Mouse (Mus musculus) cerebral cortex, adult 2 months (tissue): ENCODE measurements around the gene Dse.

ENCODE experiments used
- WGBS: fragments of 180-500 bp; shearing (Covaris S2); methylation state at CpG from one replicate; pipeline ENCODE4 v1.1.7; 2018; 5-methylcytosine and 5-hydroxymethylcytosine counted together

Dse gene

DNA sequence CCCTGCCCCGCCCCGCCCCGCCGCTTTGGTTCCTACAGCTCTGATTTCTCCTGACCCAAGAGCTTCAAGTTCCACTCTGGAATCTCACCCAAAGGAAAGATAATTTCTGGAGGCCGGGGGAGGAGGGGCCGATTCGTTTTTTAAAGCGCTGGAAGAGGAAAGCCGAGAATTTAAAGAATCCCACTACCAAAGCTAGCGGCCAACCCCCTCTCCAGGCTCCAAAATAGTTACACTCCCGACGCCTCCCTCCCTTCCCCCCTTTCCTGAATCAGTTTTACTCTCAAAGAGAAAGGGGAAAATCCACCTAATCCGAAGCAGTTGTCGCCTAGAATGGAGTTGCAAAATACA, at the start of gene Dse:
Gene Dse (minus strand): TSS at position 213 of the 348 bp plus-strand sequence.
- WGBS: under 1% methylated on average over 12 of the region's 14 CpGs

DNA sequence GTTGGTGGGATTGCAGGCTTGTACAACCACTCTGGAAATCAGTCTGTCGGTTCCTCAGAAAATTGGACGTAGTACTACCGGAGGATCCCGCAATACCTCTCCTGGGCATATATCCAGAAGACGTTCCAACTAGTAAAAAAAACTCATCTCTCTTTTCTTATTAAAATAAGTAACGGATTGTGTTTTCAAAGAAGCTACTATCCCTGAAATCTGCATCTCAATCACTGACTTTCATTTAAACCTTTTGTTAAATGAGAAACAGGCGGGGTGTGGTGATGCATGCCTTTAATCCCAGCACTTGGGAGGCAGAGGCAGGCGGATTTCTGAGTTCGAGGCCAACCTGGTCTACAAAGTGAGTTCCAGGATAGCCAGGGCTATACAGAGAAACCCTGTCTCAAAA, 45.3 kb upstream of the Dse start:
- 80% methylated on average over 9 of the region's 9 CpGs for WGBS

DNA sequence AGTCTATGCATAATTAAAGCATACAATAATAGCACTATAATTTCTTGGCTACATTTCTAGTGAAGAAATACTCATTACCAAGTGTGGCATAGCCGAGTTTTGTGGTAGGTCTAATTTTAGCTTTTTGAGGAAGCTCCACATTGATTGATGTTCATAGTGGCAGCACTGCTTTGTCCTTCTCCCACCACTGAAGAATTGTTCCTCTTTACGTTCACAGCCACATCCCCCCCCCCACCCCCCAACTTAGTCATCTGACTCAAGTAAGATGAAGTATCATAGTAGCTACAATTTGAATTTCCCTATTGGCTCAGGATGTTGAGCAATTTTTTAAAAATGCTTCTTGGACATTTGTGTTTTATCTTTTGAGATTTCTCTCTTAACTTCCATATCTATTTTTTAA, 42.1 kb upstream of the Dse start:
- 42% methylated on average over 2 of the region's 2 CpGs for WGBS

DNA sequence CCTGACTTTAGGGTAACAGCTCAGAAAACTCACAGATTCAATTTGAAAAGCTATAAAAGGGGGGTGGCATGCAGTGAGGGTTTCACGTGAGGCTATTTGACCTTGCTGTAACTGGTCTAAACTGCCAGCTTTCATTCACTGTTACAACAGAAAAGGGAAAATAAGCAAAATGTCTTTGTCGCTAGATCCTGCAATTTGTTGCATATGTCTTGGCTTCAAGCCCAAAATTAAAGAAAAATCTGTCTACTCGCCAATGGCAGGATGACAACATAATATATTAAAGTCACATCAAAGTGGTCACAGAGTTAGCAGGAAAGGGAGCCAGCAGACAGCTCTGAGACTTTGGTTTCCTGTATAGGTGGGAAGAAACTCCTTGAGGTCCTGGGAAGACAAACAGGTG, 40.2 kb upstream of the Dse start:
- WGBS: 51% methylated on average over 3 of the region's 3 CpGs

DNA sequence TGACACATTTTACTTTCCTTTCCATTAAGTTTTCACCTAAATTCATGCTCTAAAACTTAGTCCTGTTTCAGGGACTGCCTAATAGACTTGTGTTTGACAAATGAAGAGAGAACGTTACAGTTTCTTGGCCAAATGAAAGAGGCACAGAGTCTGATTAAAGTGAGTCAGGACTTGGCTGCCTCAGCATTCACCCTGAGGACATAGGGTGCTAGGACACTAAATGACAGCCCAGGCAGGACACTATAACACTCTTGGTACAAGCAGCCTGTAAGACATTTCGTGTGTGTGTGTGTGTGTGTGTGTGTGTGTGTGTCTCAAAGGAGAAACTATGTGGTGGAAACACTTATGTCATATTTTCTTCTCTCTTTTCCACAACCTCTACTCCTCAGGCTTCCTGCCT, 38.6 kb upstream of the Dse start:
- 67% methylated on average over 2 of the region's 2 CpGs for WGBS

DNA sequence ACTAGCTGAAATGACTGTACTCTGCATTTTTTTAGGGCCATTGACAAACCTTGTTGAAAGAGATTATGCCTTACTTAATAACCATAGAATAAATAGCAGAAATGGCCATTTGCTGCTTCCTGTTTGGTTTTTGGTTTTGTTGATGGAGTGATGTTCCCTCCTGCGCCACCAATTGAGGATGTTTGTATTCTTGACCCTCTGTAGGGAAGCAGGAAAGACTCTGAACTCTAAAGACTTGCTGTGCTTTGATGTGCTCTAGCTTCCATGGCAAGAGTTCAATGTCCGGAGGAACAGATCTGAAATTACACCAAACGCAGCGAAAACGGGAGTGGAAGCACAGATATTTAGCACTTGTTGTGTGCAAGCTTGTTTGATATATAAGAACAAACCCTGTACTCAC, 37.2 kb upstream of the Dse start:
- 73% methylated on average over 5 of the region's 5 CpGs for WGBS

DNA sequence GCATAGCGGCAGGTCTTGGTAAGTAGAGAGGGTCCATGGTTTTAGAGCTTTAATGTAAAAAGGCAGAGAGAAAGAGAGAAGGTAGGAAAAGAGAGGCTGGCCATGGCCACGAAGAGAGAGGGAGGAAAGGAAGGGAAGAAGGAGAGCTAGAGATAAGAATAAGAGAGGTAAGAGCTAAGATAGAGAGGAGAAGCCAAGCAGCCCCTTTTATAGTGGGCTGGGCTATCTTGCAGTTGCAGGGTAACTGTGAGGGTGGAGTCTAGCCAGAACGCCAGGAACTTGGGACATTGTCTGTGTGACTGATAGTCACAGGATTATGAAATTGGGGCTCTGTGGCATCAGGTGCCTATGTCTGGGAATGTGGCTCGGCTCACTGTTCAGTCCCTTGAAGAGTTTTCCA, 31.0 kb upstream of the Dse start:
- WGBS: 86% methylated on average over 4 of the region's 4 CpGs

DNA sequence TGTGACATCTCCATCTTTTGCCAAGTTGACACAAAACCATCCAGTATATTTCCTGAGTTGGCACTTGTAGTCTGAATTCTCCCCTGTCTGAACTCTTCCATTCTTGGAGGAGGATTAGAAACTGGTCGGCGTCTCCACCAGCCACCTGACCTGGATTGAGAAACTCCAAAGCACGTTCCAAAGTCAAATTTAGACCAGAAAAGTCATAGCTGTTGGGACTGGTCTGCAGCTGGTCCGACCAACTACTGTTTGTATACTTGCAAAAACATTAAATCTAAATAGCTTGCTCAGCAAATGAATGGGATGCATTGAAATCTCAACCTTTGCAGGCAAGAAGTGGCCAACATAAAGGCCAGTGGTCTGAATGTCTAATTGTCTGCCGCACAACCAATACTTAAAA, 29.1 kb upstream of the Dse start:
- WGBS: 73% methylated on average over 5 of the region's 5 CpGs

DNA sequence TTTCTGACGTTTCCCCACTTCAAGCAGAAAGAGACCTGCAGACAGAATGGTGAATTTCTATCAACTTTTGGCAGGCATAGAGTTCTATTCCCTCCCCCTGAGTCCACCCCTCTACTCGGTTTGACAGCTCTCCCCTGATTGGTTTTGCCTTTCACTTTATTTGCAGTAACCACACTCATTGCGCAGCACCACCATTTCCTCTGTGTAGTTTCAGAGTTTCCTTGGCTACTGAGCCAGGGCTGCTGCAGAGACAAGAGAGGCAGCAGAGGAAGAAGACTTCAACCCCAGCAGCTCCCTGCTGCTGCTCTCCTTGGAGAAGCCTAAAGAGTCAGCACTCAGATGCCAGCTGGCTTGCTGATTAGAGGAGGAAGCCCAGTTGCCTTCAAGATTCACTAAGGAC, 27.9 kb upstream of the Dse start:
- 27% methylated on average over 3 of the region's 3 CpGs for WGBS

DNA sequence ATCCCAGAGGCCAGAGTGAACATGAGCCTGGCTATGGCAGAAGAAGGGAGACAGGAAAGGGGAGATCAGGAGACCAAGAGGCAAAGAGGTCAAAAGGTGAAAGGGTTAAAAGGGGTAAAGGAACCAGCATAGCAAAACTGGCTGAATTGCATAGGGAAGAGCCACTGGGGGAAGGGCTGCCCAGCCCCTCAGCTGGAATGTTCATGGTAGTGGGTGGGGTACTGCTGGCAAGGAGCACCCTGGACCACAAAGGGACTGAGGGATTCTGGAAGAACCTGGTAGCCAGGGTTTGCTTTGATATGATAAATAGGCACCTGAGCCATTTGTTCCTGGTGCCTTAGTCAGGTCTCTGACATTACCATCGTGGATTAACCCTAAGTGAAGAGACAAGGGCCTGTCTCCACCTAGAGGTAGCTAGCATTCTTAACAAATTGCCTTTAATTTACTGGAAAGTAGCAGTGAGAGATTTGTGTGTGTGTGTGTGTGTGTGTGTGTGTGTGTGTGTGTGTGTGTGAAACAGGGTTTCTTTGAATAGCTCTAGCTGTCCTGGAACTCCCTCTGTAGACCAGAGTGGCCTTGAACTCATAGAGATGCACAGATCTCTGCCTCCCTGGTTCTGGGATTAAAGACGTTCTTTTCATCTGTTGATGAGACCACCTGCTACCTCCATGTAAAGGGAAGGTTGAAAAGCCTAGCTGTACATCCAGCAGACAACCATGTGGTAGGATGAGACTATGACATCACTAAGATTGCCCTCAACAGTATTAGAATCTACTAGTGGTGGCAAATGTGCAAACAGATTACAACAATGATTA, 26.6 kb upstream of the Dse start:
- 41% methylated on average over 2 of the region's 2 CpGs for WGBS

DNA sequence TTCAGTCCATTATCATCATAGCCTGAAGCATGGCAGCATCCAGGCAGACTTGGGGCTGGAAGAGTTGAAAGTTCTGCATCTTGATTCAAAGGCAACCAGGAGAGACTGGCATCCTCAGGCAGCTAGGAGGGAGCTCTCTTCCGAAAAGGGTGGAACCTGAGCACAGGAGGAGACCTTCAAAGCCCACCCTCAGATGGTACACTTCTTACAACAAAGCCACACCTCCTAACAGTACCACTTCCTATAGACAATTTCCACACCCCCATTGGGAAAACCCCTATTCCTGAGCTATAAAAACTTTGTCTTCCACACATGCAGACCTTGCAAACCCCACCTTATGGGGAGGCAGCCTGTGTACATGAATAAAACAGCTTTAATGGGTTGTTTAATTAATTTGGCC, 25.9 kb upstream of the Dse start:
- 89% methylated on average over 1 of the region's 1 CpGs for WGBS

DNA sequence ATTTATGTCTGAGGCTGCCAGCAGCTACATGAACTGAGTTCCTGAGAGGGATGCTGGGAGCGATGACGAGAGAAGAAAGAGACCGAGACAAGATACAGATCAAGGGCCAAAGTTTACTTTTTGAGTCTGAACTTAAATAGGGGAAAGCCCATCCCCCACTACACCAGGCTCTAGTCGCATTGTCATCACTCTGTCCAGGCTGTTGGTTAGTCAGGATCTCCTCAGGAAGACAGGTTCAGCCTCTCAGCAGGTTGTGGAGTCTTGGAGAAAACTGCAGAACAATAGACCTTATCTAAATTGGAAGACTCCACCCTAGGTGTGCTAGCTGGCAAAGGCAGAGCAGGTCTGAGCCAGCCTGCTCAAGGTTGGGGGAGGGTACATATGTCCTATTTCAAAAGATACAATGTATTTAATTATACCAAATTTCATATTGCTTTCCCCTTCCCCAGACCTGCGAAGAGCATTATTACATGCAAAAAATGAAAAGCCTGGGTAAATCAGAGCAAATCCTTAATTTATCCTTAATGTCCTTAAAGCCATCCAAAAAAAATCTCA, 22.7 kb upstream of the Dse start:
- WGBS: 71% methylated on average over 5 of the region's 5 CpGs

DNA sequence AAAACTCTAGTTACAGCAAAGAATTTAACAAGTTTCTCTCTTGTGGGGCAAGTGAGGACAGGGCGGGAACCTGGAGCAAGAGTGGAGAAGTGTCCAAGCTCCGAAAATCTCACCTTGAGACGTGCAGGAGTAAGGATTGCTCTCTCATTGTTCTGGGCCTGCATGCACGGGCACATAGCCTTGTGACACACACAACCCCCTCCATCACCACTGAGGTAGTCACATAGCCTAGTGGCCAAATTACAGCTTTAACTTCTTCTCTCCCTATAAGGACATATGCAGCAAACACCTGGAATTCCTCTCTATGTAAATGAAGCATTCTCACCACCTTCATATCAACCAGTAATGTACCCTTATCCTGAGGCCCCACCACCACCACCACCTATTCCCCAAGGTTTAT, 22.0 kb upstream of the Dse start:
- WGBS: 93% methylated on average over 4 of the region's 4 CpGs

DNA sequence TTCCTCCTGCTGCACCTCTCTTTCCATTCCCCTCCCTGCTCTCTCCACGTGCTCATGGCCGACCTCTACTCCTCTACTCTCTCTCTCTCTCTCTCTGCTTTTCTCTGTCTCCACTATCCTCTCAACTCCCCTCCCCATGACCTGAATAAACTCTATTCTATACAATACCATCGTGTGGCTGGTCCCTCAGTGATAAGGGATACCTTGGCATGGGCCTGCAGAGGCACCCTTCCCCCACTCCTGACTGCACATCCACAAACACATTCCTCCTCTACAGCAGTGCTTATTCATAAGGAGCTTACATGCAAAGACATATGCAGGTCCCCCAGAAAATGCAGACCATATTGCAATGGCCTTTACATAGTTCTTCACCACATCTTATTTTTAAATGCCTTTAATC, 16.1 kb upstream of the Dse start:
- 59% methylated on average over 3 of the region's 3 CpGs for WGBS

DNA sequence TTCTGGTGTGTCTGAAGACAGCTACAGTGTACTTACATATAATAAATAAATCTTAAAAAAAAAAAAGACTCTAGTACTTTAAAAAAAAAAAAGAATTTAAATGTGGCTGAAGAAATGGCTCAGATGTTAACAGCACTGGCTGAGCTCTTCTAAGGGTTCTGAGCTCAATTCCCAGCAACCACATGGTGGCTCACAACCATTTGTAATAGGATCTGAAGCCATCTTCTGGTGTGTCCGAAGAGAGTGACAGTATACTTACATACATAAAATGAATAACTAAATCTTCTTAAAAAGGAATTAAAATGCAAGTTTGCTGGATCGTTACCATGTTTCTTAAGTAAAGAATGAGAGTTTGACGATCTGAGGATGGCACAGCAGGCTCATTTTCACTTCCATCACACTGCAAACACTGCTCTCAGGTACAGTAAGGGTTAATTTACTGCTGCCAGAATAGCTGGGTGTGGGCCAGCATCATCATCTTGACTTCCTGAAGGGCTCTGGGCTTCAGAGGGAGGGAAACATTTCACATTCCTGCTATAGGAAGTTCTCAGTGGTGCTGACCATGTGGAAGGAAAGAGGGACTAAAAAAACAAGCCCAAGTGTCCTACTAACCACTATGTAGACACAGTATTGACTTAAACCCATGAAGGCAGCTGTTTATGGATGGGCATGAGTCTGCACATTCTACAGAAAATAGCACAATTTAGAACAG, 14.6 kb upstream of the Dse start:
- WGBS: 55% methylated on average over 3 of the region's 3 CpGs

DNA sequence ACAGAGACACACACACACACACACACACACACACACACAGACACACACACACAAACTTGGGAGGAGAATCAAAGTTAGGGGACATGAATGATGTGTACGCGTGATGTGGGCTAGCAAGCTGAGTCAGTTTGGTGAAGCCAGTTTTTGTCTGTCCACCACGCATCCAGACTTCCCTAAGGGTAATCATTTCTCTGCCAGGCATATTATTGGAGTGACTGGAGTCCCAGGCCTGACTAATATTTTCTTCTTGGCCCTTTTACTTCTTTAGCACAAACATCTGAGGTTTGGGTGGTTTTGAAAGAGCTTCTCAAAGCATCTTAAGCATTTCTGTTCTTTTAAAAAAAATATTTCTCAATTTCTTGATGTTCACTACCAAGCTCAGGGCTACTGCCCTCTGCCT, 10.7 kb upstream of the Dse start:
- 97% methylated on average over 3 of the region's 3 CpGs for WGBS

DNA sequence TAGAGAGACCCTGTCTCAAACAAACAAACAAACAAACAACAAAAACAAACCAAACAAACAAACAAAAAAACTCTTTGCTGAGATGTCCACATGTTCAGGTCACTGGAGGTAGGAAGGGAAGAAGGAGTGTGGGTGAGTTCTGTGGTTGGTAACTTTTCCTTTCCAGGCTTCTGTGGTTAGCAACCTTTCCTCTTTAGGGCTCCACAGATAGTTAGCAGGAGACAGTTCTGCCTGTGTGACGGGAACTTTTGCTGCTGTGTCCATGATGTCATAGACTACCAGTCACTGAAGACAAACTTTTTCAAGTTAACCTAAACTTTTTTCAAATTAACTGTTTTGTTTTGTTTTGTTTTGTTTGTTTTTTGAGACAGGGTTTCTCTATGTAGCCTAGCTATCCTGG, 8.2 kb upstream of the Dse start:
- 90% methylated on average over 1 of the region's 1 CpGs for WGBS

DNA sequence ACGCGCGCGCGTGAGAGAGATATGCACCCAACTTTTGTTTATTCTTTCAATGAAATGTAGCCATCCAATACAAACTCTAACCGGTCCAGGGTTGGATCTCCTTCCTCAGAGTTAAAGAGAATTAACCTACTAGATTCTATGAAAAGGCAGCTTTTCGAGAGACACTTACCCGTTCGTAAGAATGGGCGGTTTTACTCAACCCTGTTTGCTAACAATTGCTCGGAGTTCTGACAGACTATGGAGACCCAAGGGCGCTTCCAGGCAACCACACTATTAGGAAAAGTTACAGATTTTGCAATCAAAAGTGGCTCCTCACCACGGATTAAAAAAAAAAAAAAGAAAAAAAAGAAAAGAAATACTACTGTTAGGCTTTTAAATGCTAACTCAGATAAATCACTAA, 516 bp upstream of the Dse start:
- WGBS: 17% methylated on average over 13 of the region's 13 CpGs

DNA sequence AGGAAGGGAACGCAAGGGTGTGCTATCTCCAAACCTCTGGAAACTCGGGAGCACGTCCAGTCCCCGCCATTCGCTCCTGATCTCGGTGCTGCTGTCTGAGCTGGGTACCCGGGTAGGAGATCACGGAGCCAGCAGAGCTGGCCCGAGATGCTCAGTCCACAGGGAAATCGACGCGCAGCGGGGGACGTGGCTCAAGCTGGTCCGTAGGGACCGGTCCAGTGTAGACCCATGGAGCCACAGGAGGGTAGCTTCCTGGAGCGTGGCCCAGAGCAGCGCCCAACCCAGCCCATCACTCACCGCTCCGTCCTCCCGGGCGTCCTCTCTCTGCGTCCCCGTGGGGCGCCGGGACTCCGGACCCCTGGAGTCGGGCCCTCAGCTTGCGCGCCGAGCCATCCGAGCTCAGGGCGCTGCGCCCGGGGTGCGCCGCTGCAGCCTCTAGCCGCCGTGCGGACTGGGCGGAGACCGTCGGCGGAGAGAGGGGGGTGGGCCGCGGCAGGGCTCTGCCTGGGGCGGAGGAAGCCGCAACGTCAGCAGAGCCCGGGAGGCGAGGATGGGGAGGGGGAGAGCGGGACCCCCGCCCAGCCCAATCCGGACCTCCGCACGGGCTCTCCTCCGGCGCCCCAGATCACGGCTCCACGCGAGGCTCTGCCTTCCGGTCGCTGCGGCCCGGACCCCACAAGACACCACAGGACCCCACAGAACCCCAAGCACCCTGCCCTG, 572 bp downstream of the Dse start:
- under 1% methylated on average over 65 of the region's 65 CpGs for WGBS

DNA sequence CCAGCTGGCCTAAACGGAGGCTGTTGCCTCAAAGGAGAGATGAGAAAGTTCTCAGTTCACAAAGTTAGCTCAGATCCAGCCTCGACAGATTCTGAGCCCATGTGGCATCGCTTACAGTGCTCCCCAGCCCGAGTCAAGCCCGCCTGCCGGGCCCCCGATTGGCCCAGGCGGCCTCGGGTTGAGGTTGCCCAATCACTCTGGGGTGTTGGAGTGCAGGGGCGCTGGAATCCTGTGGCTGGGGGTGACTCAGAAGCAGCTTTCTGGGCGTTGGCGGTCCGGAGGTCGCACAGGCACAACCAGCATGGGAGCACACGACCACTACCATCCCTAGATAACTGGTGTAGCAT, 1.1 kb downstream of the Dse start:
- 3% methylated on average over 15 of the region's 15 CpGs for WGBS

DNA sequence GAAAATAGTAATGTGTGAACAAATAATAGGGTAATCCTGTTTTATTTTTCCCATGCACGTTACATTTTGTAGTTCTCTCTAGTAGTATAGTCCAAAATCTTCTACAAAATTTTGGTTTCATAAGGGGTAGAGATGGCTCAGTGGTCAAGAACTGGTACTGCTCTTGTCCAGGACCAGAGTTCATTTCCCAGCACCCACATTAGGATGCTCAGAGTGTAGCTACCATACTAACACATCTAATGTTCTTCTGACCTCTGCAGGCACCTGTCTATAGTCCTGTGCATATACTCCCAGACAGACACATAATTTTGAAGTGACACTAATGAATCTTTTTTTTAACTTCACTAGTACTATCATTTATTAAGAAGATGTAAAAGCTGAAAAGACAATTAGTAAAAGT, 1.7 kb downstream of the Dse start:
- WGBS: 89% methylated on average over 1 of the region's 1 CpGs

DNA sequence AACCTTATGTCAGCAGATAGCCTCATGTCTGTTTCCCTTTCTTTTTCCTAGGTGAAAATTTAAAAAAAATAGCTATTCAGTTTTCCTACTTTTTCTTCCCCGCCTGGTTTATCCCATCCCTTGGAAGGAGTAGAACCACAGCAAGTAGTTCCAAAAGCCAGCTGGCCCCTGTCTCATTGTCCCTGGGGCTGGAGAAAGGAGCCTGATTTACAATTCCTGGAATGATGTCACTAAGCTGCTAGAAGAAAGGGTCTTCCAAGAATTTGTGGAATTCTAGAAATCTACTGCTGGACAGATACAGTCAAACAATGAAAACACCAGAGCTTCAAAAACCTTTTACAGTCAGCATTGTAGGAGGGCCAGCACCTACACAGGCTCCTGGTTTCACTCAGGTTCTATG, 6.8 kb downstream of the Dse start:
- 78% methylated on average over 1 of the region's 1 CpGs for WGBS

DNA sequence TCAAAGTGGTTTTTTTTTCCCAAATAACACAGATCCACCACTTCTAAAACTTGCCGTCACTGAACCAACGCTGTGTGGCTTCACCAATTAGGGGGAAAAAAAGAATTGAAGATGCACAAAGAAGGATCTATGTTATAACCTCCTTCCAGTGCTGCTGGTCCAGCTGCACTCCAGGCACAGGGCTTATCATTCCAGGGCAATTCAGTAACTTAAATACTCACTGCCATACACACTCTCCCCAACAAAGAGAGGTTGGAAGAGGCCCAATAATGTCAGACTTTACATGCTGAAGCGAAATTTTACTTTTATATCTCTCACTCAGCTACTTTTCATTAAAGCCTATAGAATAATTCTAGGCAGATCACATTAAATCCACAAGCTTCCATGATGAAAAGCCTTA, 8.9 kb downstream of the Dse start:
- 73% methylated on average over 3 of the region's 3 CpGs for WGBS
